Mouse (Mus musculus) spleen, adult 2 months (tissue): Measurements from ENCODE around the gene Efna3. TPM values are rescaled to one million over a fixed set of nuclear protein-coding genes. Genes with fewer than 3 reads are reported as not detected.

Source experiments
- DNase-seq, 2 experiments: peaks; one replicate each; pipeline versions ENCODE4 v3.0.0 to v3.0.0-alpha.2; 2012 to 2021; ENCODE audit warnings: low spot score in 2 of 2, low read depth in 1 of 2
- H3K27ac ChIP-seq: fragments of 200-500 bp; 2 replicates; pipeline ENCODE4 v1.5.1; 2012; ENCODE audit warnings: low read length, inconsistent platforms; ENCODE audit not compliant: insufficient read depth
- H3K27me3 ChIP-seq: fragments of 200-500 bp; 2 replicates; pipeline ENCODE4 v1.6.1; 2012; ENCODE audit warnings: mild to moderate bottlenecking, moderate library complexity, low read length, inconsistent platforms; ENCODE audit not compliant: control insufficient read depth, insufficient read depth
- H3K36me3 ChIP-seq: fragments of 200-500 bp; 2 replicates; pipeline ENCODE4 v1.6.1; 2012; ENCODE audit warnings: mild to moderate bottlenecking, low read length, inconsistent platforms; ENCODE audit not compliant: control insufficient read depth, insufficient read depth
- H3K4me1 ChIP-seq: fragments of 200-500 bp; 2 replicates; pipeline ENCODE4 v1.6.1; 2011; ENCODE audit warnings: inconsistent platforms; ENCODE audit not compliant: control insufficient read depth, insufficient read depth, insufficient read length
- H3K4me3 ChIP-seq: fragments of 200-500 bp; 2 replicates; pipeline ENCODE4 v1.5.1; 2011; ENCODE audit warnings: mild to moderate bottlenecking, inconsistent platforms; ENCODE audit not compliant: insufficient read depth, insufficient read length; ENCODE audit errors: extremely low read depth
- CTCF ChIP-seq: fragments of 200-500 bp; IDR thresholded peaks from 2 replicates; pipeline ENCODE4 v1.5.1; 2011; ENCODE audit warnings: mild to moderate bottlenecking, inconsistent platforms; ENCODE audit not compliant: insufficient read depth, insufficient read length, insufficient replicate concordance; ENCODE audit errors: extremely low read depth
- POLR2A ChIP-seq: fragments of 200-500 bp; IDR thresholded peaks from 2 replicates; pipeline ENCODE4 v1.6.1; 2011; ENCODE audit warnings: low read depth, low read length, inconsistent platforms
- WGBS: fragments of 180-500 bp; shearing (Covaris S2); methylation state at CpG from one replicate; pipeline ENCODE4 v1.1.7; 2018; 5-methylcytosine and 5-hydroxymethylcytosine counted together
- polyA plus RNA-seq: library from polyadenylated mRNA; depleted of rRNA; stranded (reverse); fragments of >200 nt; gene quantifications from 2 replicates; pipeline ENCODE4 v1.2.3, GENCODE M21; 2012

Efna3 gene
- polyA plus RNA-seq, 1 experiment = not detected

DNA sequence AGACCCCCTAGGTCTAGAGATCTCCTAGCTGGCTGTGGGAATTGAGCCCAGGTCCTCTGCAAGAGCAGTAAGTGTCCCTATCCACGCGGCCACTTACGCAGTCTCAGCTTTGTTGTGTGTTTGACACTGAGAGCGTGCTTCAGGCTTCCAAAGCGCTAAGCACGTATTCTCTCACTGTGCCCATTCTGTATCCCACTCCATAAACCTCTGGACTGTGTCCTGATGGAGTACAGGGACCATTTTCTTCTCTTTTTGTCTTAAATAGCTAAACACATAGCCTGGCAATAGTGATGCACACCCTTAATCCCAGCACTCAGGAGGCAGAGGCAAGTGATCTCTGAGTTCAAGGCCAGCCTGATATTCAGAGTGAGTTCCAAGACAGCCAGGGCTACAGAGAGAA lies 23.9 kb downstream of the Efna3 start:
- H3K27ac ChIP-seq = no peak overlapping the region
- no peak overlapping the region for H3K4me3 ChIP-seq
- no peaks in the 10 kb centered on the region for H3K36me3 ChIP-seq
- H3K27me3 ChIP-seq = no peaks in the 10 kb centered on the region
- 98% methylated on average over 6 of the region's 6 CpGs for WGBS
- DNase-seq = no peak
- peaks cover 22% of the 10 kb centered on the region for H3K4me1 ChIP-seq
- TF ChIP-seq POLR2A (no peak), CTCF (no peak)

GRCm38 (mm10) chr3:89296761-89297396 lies 25.9 kb downstream of the Efna3 start:
- no peak overlapping the region for H3K4me3 ChIP-seq
- peaks cover 22% of the 10 kb centered on the region for H3K4me1 ChIP-seq
- H3K27me3 ChIP-seq = no peaks in the 10 kb centered on the region
- no peaks in the 10 kb centered on the region for H3K36me3 ChIP-seq
- TF ChIP-seq POLR2A = no peak
- no peak for TF ChIP-seq CTCF
- WGBS = 72% methylated on average over 11 of the region's 11 CpGs
- no peak for DNase-seq
- H3K27ac ChIP-seq = no peak overlapping the region

- Histone ChIP-seq H3K4me1 (peaks cover 22% of the 10 kb centered on the region), H3K27ac (no peak overlapping the region), H3K36me3 (no peaks in the 10 kb centered on the region), H3K27me3 (no peaks in the 10 kb centered on the region), H3K4me3 (no peak overlapping the region)
- TF ChIP-seq POLR2A = no peak
- TF ChIP-seq CTCF = no peak
- no peak for DNase-seq
- 52% methylated on average over 8 of the region's 8 CpGs for WGBS
These were observed 27.0 kb downstream of the Efna3 start for GRCm38 (mm10) chr3:89295685-89296230.

- DNase-seq = no peak
- 87% methylated on average over 5 of the region's 5 CpGs for WGBS
- H3K4me1 ChIP-seq = peaks cover 18% of the 10 kb centered on the region
- no peak overlapping the region for H3K27ac ChIP-seq
- H3K27me3 ChIP-seq = no peaks in the 10 kb centered on the region
- no peaks in the 10 kb centered on the region for H3K36me3 ChIP-seq
- TF ChIP-seq POLR2A (no peak), CTCF (no peak)
- H3K4me3 ChIP-seq = no peak overlapping the region
These were observed 28.6 kb downstream of the Efna3 start for GRCm38 (mm10) chr3:89294195-89294594.

DNA sequence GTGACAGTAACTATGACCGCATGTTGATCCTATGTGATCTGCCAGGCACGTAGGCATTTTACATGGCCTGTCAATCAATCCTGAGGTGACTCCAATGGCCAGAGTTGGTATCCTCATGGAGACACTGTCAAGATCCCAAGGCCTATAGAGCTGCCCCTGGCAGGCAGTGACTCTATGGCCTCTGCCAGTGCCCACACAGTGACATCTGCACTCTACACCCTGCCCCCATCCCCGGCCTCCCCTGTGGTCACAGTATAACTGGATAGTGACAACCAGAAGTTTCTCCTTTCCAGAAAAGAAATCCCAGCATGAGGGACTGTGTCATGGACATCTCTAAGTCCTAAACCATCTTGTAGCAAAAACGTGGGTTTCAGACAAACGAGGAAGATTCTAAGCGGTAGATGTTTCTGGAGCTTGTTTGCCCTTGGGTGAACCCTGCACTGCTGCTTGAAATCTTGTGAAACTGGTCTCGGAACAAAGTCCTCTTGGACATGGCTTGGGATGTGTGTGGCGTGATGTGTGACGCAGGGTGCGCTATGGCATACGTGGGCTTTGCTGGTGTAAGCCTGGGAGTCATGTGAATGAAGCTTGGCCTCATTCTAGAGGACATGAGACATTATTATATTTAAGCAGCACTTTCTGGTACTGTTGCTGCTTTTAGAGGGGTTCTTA lies 29.4 kb downstream of the Efna3 start:
- Histone ChIP-seq H3K27me3 (no peaks in the 10 kb centered on the region), H3K4me3 (no peak overlapping the region), H3K36me3 (no peaks in the 10 kb centered on the region), H3K4me1 (peaks cover 18% of the 10 kb centered on the region), H3K27ac (no peak overlapping the region)
- no peak for TF ChIP-seq POLR2A
- TF ChIP-seq CTCF = no peak
- WGBS = 88% methylated on average over 11 of the region's 11 CpGs
- DNase-seq = no peak

- H3K27ac ChIP-seq = no peak overlapping the region
- no peaks in the 10 kb centered on the region for H3K27me3 ChIP-seq
- WGBS = 27% methylated on average over 5 of the region's 5 CpGs
- H3K36me3 ChIP-seq = no peaks in the 10 kb centered on the region
- TF ChIP-seq POLR2A (no peak), CTCF (no peak)
- no peak for DNase-seq
- peaks cover 14% of the 10 kb centered on the region for H3K4me1 ChIP-seq
- no peak overlapping the region for H3K4me3 ChIP-seq
These were observed 30.5 kb downstream of the Efna3 start for GRCm38 (mm10) chr3:89292303-89292702.

GRCm38 (mm10) chr3:89291874-89292273 lies 30.9 kb downstream of the Efna3 start:
- no peak for DNase-seq
- WGBS = 51% methylated on average over 10 of the region's 10 CpGs
- Histone ChIP-seq H3K27ac (no peak overlapping the region), H3K4me1 (peaks cover 10% of the 10 kb centered on the region), H3K27me3 (no peaks in the 10 kb centered on the region), H3K36me3 (no peaks in the 10 kb centered on the region), H3K4me3 (no peak overlapping the region)
- TF ChIP-seq POLR2A (no peak), CTCF (no peak)
